Mouse (Mus musculus) gastrocnemius, postnatal 14 days (tissue): Measurements from ENCODE around the gene Gm37240. TPM values are rescaled to one million over a fixed set of nuclear protein-coding genes. Genes with fewer than 3 reads are reported as not detected.
"Not testable (repeated sequence)": the region's sequence is repeated elsewhere in the genome, so short reads cannot be mapped to it uniquely, and the experiment has no call there.

ENCODE experiments used
- DNase-seq: peaks from one replicate; pipeline ENCODE4 v3.0.0; 2021; ENCODE audit warnings: mixed read lengths
- intact Hi-C: fragments of 180-260 bp; cut with DNase I; formaldehyde crosslinking; loops from one replicate; pipeline ENCODE4 v1.15.1; 2025; ENCODE audit warnings: low total_unique reads
- long read RNA-seq, 2 experiments: library from polyadenylated mRNA; stranded (forward); transcript quantifications; one replicate each; pipeline ENCODE4 v2.0.0; 2021
- total RNA-seq, 2 experiments: library from RNA; stranded (reverse); gene quantifications; 2 replicates each; pipeline ENCODE4 v1.2.3; 2021

The Gm37240 gene
- 10 to 100 TPM; 32.3 to 43.3 TPM for total RNA-seq
- long read RNA-seq, experiment 1, partial matches to known transcripts: 0 of 14 reads
- long read RNA-seq, experiment 1, other reads (novel, unspliced or antisense): 14 of 14 reads
- long read RNA-seq, experiment 2, partial matches to known transcripts: 1 of 8 reads
- long read RNA-seq, experiment 2, other reads (novel, unspliced or antisense): 7 of 8 reads

DNA sequence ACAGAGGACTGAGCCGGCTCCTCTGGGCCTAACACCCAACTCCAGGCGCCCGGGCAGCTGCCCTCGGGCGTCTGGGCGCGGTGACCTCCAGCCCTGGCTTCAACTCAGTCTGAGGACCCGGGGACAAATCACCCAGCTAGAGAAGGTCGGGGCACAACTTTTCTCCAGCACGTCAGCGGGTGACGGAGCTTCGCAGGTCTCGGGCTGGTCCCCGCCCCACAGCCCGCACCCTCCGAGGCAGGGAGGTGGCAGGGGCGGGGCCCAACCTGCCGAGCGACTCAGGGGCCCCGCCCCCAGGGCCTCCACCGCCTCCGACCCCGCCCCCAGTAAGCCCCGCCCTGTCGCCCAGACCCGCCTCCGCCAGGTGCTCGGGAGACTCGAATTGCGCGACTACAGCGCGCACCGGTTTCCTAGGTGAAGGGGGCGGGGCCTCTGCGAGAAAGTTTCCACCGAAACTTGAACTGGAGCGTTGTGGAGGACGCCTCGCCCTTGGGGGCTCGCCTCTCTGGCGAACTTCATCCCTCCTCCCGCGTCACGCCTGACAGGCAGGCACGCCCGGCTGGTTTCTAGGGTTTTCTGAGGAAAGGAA is at the start of gene Gm37240, which contains the start of gene Glt28d2:
Gm37240 (minus strand) TSS at position 280 of the 589 bp plus-strand sequence.
Glt28d2 (minus strand) TSS at position 278 of the 589 bp plus-strand sequence.
- intact Hi-C loops: no loop called here
- peak; percentile 86 for DNase-seq

DNA sequence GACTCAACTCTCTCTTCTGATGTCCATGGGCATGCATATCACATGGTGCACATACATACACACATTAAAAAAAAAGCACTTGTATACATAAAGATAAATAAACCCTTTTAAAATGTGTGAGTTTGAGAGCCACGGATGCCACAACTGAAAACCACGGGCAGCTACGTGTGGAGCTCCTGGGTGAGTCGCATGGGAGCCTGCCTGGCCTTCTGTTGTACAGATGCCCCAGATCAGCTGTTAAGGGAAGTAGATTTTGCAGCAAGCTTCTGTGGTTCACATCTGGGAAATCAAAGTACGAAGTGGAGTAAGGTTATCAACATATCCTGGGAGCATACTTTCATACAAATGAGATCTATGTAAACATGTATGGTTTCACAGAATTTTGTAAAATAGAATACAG is 46.3 kb upstream of the Gm37240 start:
- DNase-seq: no peak
- intact Hi-C loops: no loop called here

DNA sequence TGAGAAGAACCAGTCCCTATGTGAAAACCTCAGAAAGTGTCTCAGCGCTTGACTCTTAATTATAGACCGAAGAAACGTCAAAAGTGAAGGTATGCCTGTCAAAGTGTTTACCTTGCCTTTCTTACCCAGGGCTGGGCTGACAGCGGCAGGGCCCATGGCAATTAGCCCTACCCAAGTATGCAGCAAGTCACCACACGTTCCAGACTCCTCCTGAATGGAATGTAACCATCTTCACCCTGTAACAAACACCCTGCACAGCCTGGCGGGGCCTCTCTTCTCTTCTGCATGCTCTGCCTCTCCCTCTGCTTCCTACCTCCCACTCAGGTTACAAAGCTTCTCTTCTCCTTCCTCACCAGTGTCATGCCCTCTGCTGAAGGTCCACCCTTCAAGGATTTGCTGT is 44.5 kb upstream of the Gm37240 start:
- intact Hi-C loops: no loop called here
- no peak for DNase-seq

DNA sequence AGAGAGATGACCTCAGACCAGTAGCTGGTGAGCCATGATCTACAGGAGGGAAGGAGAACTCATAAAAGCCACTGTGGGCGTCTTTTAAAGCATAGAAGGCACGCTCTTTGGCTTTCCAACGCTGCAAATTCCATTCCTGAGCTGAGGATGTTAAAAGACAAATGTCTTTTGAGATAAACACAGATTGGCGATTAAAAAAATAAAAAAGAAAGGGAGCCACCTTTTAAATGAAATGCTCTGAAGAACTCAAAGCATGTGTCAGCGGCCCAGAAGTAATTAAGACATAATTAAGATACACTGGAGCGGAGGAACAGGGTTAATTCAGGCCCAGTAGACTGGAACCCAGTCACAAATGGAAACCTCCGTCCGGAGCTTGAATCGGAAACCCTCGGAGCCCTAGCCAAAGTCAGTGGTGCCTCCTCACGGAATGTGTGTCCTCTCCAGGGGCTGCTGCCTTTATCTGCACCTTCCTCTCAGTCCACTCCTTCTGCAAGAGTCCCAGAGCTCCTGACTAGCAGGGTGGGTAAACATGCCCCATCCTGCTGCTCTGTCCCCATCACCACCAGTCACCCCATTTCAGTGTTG is 43.4 kb upstream of the Gm37240 start:
- DNase-seq: no peak
- intact Hi-C loops: no loop called here

DNA sequence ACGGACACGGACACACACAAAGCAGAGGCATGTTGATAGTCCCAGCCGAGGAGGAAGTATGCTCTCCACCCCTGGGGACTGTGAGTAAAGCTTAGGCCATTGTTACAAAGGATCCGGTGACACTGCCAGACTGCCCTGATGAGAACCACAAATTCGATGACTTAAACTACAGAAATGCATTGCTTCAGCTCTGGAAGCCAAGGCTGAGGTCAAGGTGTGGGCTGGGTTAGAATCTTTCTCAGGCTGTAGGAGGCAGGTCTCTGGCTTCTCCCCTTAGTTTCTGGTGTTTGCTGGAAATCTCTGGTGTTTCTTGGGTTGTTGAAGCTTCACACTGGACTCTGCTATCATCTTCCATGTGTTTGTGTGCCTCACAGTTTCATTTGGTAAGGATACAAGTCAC is 42.4 kb upstream of the Gm37240 start:
- intact Hi-C loops: no loop called here
- DNase-seq: no peak

DNA sequence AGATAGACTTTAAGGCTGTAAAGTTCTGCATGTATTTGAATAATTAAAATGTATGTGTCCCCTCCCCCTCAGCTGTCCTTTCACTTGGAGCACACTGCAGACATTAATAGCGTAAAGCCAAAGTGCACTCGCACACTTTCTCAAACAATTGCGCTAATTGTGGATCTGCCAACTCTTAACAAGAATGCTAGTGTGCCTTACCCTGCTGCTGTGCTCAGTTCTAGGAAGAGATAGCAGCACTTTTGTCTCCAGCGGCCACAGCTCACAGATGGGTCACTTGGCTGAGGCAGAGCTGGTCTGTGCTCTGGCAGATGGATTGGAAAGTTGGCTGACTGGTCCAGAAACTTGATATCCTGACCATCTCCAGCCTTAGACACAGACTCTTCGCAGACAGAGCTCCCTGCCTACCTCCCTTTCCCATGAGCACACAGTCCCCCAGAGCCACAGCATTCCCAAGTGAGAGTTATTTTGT is 40.9 kb upstream of the Gm37240 start:
- intact Hi-C loops: no loop called here
- peak; percentile 51 for DNase-seq

DNA sequence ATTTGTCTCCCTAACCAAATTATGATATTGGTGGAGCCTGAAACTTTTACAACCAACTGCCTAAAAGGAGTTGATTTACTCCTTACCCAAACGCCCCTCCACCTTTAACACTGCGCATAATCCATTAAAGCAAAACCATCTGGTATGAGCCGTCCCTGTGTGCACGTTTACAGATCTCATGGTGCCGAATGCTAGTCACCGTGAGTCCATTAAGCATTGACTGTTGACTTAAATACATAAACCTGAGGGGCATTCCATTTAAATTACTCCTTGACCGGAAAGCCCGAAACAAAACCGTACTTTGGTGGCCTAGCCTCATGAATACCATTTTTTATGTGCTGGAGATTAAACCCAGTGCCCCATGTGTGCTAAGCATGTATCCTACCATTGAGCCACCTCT is 40.0 kb upstream of the Gm37240 start:
- intact Hi-C loops: no loop called here
- DNase-seq: no peak

DNA sequence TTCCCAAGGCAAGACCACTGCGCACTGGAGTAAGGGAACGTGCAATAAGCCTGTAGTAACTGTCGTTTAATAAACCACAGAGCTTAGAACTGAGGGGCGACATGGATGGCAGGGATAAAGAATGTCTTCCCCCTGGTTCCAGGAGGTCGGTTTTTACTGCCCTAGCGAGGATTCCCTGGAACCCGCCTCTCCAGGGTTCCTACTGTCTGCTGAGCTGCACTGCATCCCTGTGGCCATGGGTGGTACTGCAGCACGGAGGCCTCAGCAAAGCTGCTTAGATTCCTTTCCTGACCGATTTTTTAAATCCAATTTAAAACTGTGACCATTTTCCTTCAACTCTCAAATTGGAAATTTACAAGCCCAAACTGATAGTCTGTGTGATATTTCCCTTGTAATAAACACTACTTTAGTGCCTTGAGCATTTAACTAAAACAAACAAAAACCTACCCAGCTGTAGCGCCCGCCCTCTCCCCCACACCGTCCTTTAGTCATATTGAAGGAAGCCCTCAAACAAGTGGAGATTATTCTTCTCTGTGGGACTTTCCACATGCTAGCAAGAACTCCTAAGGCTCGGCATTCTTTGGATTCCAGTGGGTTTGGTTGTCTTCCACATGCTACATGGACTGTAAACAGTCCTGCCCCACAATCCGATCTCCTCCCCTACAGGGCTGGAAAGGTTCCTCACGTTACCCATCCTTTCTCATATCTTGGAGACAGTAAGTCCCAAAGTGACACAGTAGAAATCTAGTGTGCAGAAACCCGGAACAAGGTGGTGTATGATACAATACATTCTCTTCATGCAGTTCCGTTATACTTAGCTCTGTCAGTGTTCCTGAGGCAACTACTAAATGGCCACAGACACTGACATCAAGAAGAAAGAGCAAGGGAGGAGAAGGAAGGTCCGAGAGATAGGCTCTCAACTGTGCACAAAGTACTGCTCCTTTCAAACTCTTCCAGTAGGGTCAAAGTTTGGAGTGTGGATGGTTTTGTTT is 36.9 kb upstream of the Gm37240 start:
- DNase-seq: peak; percentile 80
- intact Hi-C loops: loop anchor here (5.0 kb wide), 1 partner anchor 217 kb away; no protein-coding TSS in a partner anchor

DNA sequence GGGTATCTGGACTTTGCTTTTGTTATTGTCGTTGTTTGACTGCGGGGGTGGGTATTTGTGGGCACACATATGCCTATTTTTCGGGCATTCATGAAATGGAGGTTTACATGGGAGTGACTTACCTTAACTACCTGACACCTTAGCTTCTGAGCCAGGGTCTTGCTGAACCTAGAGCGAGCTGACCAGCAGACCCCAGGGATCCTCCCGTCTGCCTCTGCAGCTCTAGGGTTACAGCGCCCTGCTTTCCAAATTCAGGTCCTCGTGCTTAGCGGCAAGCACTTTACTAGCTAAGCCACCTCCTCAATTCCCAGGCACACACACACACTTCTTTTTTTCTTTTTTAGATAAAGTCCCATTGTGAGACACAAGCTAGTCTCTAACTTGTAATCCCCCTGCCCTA is 36.0 kb upstream of the Gm37240 start:
- no peak for DNase-seq
- intact Hi-C loops: loop anchor here (5.0 kb wide), 1 partner anchor 216 kb away; no protein-coding TSS in a partner anchor

DNA sequence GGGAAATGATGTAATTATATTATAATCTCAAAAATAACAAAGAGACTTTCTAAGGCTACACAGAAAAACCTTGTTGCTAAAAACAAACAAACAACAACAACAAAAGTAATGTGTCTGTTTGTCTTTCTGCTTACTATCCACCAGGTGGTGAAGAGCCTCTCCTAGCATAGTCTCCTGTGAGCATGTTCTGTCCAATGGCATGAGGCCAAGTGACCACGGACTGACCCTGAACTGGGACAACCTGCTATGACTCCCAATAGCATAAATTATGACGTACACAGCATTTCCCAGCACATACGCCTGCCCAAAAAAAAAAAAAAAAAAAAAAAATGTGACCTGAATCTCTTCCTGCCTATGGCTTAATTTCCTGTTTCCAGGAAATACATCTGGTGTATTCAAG is 35.0 kb upstream of the Gm37240 start:
- intact Hi-C loops: loop anchor here (5.0 kb wide), 1 partner anchor 215 kb away; no protein-coding TSS in a partner anchor
- DNase-seq: peak; percentile 31

DNA sequence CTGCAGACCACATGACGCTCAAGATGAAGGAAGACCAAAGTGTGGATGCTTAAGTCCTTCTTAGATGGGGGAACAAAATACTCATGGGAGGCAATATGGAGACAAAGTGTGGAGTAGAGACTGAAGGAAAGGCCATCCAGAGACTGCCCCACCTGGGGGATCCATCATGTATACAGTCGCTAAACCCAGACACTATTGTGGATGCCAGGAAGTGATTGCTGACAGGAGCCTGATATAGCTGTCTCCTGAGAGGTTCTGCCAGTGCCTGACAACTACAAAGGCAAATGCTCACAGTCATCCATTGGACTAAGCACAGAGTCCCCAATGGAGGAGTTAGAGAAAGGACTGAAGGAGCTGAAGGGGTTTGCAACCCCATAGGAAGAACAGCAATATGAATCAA is 33.4 kb upstream of the Gm37240 start:
- not testable (repeated sequence) for DNase-seq
- intact Hi-C loops: loop anchor here (5.0 kb wide), 1 partner anchor 213 kb away; no protein-coding TSS in a partner anchor

DNA sequence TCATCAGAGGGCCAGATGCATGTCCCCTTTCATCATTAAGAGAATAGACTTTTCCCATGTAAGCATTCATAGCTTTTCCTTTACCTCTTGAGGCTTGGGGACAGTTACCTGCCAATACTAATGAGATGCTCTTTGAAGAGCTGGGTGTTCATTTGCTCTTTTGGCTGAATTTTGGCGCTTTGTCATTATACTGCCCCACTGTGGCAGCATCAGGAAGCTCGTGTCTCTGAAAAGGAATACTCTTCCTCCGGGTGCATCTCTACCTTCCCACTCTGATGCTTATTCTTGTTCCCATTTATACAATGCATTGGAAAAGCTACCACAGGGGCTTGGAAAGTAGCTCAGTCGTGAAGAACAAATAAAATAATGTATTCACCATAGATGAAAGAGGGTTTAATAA is 30.3 kb upstream of the Gm37240 start:
- intact Hi-C loops: no loop called here
- no peak for DNase-seq

DNA sequence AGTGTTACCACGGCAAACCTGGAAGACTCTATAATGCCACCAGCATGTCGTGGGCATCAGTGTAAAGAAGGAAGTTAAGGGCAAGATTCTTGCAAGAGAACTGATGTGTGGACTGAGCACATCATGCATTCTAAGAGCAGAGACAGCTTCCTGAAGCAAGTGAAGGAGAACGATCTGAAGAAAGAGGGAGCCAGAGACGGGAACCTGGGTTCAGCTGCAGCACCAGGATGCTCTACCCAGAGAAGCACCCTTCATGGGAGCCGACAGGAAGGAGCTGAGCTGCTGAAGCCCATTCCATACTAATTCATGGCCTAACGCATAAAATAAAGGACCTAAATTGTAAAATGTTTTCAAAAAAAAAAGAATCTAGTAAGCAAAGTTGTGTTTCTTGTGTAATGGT is 27.5 kb upstream of the Gm37240 start:
- DNase-seq: no peak
- intact Hi-C loops: no loop called here

DNA sequence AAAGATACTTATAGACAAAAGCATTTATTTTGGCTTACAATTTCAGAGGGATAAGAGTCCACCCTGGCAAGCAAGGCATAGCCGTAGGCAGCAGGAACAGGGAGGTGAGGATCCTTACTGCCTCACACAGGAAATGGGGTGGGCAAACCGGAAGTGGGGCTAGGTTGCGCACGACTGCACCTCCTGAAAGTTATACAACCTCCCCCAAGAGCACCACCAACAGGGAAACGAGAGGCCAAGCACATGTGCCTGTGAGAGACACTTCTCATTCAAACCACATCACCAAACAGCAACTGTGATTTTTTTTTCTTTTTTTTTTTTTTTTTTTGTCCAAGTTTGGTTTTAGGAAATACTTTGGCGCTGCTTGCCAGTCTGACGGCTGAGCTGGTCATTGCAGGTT is 19.8 kb upstream of the Gm37240 start:
- DNase-seq: no peak
- intact Hi-C loops: no loop called here

DNA sequence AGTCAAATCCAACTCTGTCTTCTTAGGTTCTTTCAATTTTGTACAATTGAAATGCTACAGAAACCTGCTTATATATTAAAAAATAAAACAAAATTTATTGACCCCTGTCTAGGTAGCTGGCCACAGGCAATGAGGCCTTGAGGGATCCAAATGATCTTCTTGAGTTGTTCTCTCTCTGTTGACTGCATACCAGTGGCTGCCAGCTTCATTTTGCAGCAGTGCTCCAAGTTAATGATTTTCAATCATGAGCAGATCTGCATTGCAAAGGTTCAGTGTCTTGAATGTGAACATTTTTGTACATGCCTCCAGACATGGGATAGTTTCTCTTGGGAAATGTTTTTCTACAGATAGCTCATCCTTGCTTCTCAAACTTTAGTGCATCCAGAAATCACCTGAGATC is 17.1 kb upstream of the Gm37240 start:
- DNase-seq: no peak
- intact Hi-C loops: no loop called here

DNA sequence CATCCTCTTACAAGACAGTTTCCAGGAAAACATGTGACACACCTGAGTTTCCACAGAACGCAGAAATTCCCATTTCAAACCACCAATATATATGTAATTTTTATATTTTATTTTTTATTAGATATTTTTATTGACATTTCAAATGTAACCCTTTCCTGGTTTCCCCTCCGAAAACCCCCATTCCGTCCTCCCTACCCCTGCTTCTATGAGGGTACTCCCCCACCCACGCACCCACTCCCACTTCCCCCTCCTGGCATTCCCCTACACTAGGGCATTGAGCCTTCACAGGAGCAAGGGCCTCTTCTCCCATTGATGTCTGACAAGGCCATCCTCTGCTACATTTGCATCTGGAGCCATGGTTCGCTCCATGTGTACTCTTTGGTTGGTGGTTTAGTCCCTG is 7.7 kb upstream of the Gm37240 start:
- intact Hi-C loops: no loop called here
- DNase-seq: no peak

DNA sequence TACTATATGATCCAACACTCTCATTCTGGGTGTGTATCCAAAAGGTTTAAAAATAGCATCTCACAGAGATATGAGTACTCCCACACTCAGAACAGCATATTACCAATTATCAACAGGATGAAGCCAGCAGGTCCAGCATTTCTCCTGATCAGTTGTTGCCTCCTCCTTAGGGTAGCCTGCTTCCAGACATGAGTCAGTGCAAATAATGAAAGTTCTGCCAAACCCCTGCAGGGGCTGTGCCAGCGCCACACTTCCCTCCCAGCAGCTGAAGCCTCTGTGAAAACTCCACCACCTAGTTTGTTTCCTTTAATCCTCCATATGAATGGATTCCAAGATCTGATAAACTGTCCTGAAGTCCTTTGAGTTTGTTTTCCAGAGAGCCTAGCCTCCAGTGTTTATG is 4.3 kb upstream of the Gm37240 start:
- intact Hi-C loops: no loop called here
- no peak for DNase-seq

DNA sequence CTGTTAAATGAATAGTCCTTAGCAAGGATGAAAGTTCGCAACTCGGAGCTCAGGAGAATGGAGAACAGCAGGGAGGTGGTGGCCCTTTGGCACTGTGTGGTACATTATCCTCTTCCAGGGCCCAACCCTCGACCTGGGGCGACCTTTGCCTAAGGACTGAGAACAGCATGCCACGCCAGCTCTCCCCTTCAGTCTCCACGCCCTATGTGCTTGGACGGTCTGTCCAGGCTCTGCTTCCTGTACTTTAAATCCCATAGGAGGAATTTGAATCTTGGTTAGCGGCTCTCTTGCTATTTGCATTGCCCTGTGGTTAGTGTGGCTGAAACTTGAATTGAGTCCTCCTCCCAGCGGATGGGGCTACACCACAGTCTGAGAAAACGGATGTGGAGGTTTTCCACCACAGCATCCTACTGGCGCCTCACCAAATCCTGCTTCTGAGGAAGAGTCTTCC is 928 bp upstream of the Gm37240 start:
- intact Hi-C loops: no loop called here
- DNase-seq: peak; percentile 37

DNA sequence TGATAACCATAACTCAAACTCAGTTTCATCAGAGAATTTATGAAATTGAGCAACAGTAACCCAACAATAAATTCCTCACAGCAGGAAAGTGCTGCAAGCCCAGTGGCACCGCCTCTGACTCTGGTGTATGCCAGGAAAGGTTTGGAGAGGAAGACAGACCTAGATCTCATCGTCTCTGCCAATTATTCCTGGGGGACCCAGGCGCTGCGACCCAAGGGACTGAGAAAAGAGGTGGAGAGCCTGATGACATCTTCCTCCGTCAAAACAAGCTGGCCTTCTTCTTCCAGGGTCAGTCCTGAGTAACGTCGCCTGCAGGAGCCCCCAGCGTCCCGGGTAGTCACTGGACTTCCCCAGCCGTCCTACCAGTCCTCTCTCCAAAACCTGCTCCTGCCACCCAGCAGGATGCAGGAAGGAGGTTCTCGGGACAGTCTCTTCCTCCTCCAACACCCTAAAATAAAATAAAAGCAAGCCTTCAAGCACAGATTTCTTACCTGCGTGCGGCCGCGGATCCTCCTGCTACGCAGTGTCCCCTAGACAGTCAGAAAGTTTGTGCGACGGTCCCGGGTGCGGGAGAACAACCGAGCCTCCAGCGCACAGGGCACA is 581 bp downstream of the Gm37240 start:
- intact Hi-C loops: no loop called here
- no peak for DNase-seq
